Mouse (Mus musculus) heart, embryonic 14.5 days (tissue): ENCODE data around the gene Mast4. TPM values are rescaled to one million over a fixed set of nuclear protein-coding genes. Genes with fewer than 3 reads are reported as not detected.

ENCODE experiments used
- ATAC-seq: fragments of 200-750 bp; cut with Nextera tagmentation; 2 replicates; pipeline ENCODE4 v1.8.0; 2017; ENCODE audit warnings: low read depth, moderate TSS enrichment; ENCODE audit not compliant: insufficient number of reproducible peaks, insufficient read depth, low FRiP score
- H3K27ac ChIP-seq, 2 experiments: fragments of 200-500 bp in 1 of 2; fragments of 300-500 bp in 1 of 2; sonication (generic) in 1 of 2; replicated peaks in 1 of 2; 2 replicates each; pipeline ENCODE4 v1.5.1; 2012 to 2014; ENCODE audit warnings: low read depth in 2 of 2, low read length in 2 of 2, control low read depth in 1 of 2, mild to moderate bottlenecking in 1 of 2, mixed read lengths in 1 of 2; ENCODE audit not compliant: control insufficient read depth in 1 of 2, insufficient read depth in 1 of 2
- H3K27me3 ChIP-seq: fragments of 300-500 bp; sonication (generic); 2 replicates; pipeline ENCODE4 v1.6.1; 2014; ENCODE audit warnings: mild to moderate bottlenecking, low read length, control low read depth; ENCODE audit not compliant: control insufficient read depth, insufficient read depth
- H3K36me3 ChIP-seq: fragments of 300-500 bp; sonication (generic); 2 replicates; pipeline ENCODE4 v1.6.1; 2014; ENCODE audit warnings: mild to moderate bottlenecking, control low read depth, low read length, mixed read lengths; ENCODE audit not compliant: control insufficient read depth, insufficient read depth
- H3K4me1 ChIP-seq, 2 experiments: fragments of 200-500 bp in 1 of 2; fragments of 300-500 bp in 1 of 2; sonication (generic) in 1 of 2; 2 replicates each; pipeline ENCODE4 v1.6.1; 2012 to 2014; ENCODE audit warnings: low read length in 2 of 2, control low read depth in 1 of 2, mixed read lengths in 1 of 2; ENCODE audit not compliant: control insufficient read depth in 2 of 2, insufficient read depth in 2 of 2
- H3K4me2 ChIP-seq: fragments of 300-500 bp; sonication (generic); 2 replicates; pipeline ENCODE4 v1.6.1; 2014; ENCODE audit warnings: mild to moderate bottlenecking, low read length
- H3K4me3 ChIP-seq, 2 experiments: fragments of 200-500 bp in 1 of 2; fragments of 300-500 bp in 1 of 2; sonication (generic) in 1 of 2; 2 replicates each; pipeline ENCODE4 v1.5.1; 2012 to 2014; ENCODE audit warnings: low read length in 2 of 2, mild to moderate bottlenecking in 2 of 2, control low read depth in 1 of 2, low read depth in 1 of 2, moderate library complexity in 1 of 2; ENCODE audit not compliant: control insufficient read depth in 1 of 2, insufficient read depth in 1 of 2
- H3K9ac ChIP-seq: fragments of 300-500 bp; sonication (generic); 2 replicates; pipeline ENCODE4 v1.6.1; 2014; ENCODE audit warnings: mild to moderate bottlenecking, low read length
- H3K9me3 ChIP-seq: fragments of 300-500 bp; sonication (generic); 2 replicates; pipeline ENCODE4 v1.6.1; 2016; ENCODE audit warnings: low read length, control low read depth; ENCODE audit not compliant: control insufficient read depth
- WGBS: fragments of 180-500 bp; shearing (Covaris S2); extraction: QIAGEN DNeasy Blood & Tissue Kit; methylation state at CpG from one replicate; pipeline ENCODE4 v1.1.7; 2014; 5-methylcytosine and 5-hydroxymethylcytosine counted together
- polyA plus RNA-seq: library from polyadenylated mRNA; unstranded; fragments of >200 nt; fragmentation: Nextera tagmentation; extraction: Ambion mirVana; gene quantifications from 2 replicates; pipeline ENCODE4 v1.2.1, GENCODE M21; 2014

The Mast4 gene
- polyA plus RNA-seq, 1 experiment from 2014 or later, result 54.1 TPM

GRCm38 (mm10) chr13:103043692-103044091, 290.6 kb downstream of the Mast4 start:
- Histone ChIP-seq H3K4me3 (no peak overlapping the region), H3K4me2 (no peak overlapping the region), H3K27ac (no peak overlapping the region), H3K4me1 (peaks cover 0 to 7% of the 10 kb centered on the region in 2 experiments; a peak in 1 of 4 replicates), H3K9me3 (no peaks in the 10 kb centered on the region), H3K9ac (no peak overlapping the region), H3K36me3 (peaks cover 7% of the 10 kb centered on the region; the same call in 1 of the 2 replicates), H3K27me3 (no peaks in the 10 kb centered on the region)
- WGBS, result 91% methylated on average over 9 of the region's 9 CpGs
- no peak for ATAC-seq

- H3K27me3 ChIP-seq, result no peaks in the 10 kb centered on the region
- H3K9me3 ChIP-seq, result no peaks in the 10 kb centered on the region
- no peak for ATAC-seq
- H3K4me1 ChIP-seq, result peaks cover 0 to 7% of the 10 kb centered on the region in 2 experiments; a peak in 1 of 4 replicates
- H3K4me2 ChIP-seq, result no peak overlapping the region
- H3K9ac ChIP-seq, result no peak overlapping the region
- H3K4me3 ChIP-seq, result no peak overlapping the region
- 0 out of 2 replicates have a peak, but pooled peaks cover 3% of the 10 kb centered on the region for H3K36me3 ChIP-seq
- no peak overlapping the region for H3K27ac ChIP-seq
- 83% methylated on average over 4 of the region's 4 CpGs for WGBS
These were observed 291.3 kb downstream of the Mast4 start for GRCm38 (mm10) chr13:103043011-103043410.

GRCm38 (mm10) chr13:103037466-103037865, 296.8 kb downstream of the Mast4 start:
- Histone ChIP-seq H3K9me3 (no peaks in the 10 kb centered on the region), H3K27me3 (no peaks in the 10 kb centered on the region), H3K27ac (no peak overlapping the region), H3K4me3 (no peak overlapping the region), H3K4me1 (peaks cover 0 to 7% of the 10 kb centered on the region in 2 experiments; a peak in 1 of 4 replicates), H3K36me3 (no peaks in the 10 kb centered on the region), H3K4me2 (no peak overlapping the region), H3K9ac (no peak overlapping the region)
- 70% methylated on average over 5 of the region's 5 CpGs for WGBS
- ATAC-seq, result no peak

GRCm38 (mm10) chr13:103029377-103029776, 304.9 kb downstream of the Mast4 start:
- 83% methylated on average over 5 of the region's 5 CpGs for WGBS
- no peaks in the 10 kb centered on the region for H3K36me3 ChIP-seq
- no peak overlapping the region for H3K4me2 ChIP-seq
- H3K27ac ChIP-seq, result no peak overlapping the region
- peaks cover 16 to 35% of the 10 kb centered on the region in 2 experiments for H3K4me1 ChIP-seq
- no peak overlapping the region for H3K4me3 ChIP-seq
- no peak for ATAC-seq
- no peaks in the 10 kb centered on the region for H3K27me3 ChIP-seq
- no peak overlapping the region for H3K9ac ChIP-seq
- no peaks in the 10 kb centered on the region for H3K9me3 ChIP-seq

GRCm38 (mm10) chr13:103027456-103028078, 306.7 kb downstream of the Mast4 start:
- 47% methylated on average over 17 of the region's 17 CpGs for WGBS
- no peaks in the 10 kb centered on the region for H3K36me3 ChIP-seq
- no peak for ATAC-seq
- peaks cover 20 to 42% of the 10 kb centered on the region in 2 experiments for H3K4me1 ChIP-seq
- H3K4me2 ChIP-seq, result 0 out of 2 replicates have a peak overlapping the region, but pooled peaks have one; percentile 7
- H3K9me3 ChIP-seq, result no peaks in the 10 kb centered on the region
- no peak overlapping the region for H3K9ac ChIP-seq
- H3K27me3 ChIP-seq, result no peaks in the 10 kb centered on the region
- 0 out of 4 replicates have a peak overlapping the region, but pooled peaks of 1 of the 2 experiments have one; percentile 2 for H3K27ac ChIP-seq
- no peak overlapping the region for H3K4me3 ChIP-seq

- H3K9ac ChIP-seq, result no peak overlapping the region
- no peak for ATAC-seq
- 58% methylated on average over 3 of the region's 3 CpGs for WGBS
- no peaks in the 10 kb centered on the region for H3K36me3 ChIP-seq
- no peaks in the 10 kb centered on the region for H3K27me3 ChIP-seq
- no peaks in the 10 kb centered on the region for H3K9me3 ChIP-seq
- H3K27ac ChIP-seq, result 0 out of 4 replicates have a peak overlapping the region, but pooled peaks of 1 of the 2 experiments have one; percentile 11
- no peak overlapping the region for H3K4me2 ChIP-seq
- no peak overlapping the region for H3K4me3 ChIP-seq
- peaks cover 14 to 39% of the 10 kb centered on the region in 2 experiments for H3K4me1 ChIP-seq
These were observed 308.8 kb downstream of the Mast4 start for GRCm38 (mm10) chr13:103025461-103025860.

- no peak overlapping the region for H3K9ac ChIP-seq
- 84% methylated on average over 6 of the region's 6 CpGs for WGBS
- no peak overlapping the region for H3K27ac ChIP-seq
- no peaks in the 10 kb centered on the region for H3K9me3 ChIP-seq
- H3K27me3 ChIP-seq, result no peaks in the 10 kb centered on the region
- H3K4me2 ChIP-seq, result no peak overlapping the region
- no peak overlapping the region for H3K4me3 ChIP-seq
- H3K36me3 ChIP-seq, result no peaks in the 10 kb centered on the region
- H3K4me1 ChIP-seq, result peaks cover 7 to 19% of the 10 kb centered on the region in 2 experiments
- ATAC-seq, result no peak
These were observed 315.8 kb downstream of the Mast4 start for GRCm38 (mm10) chr13:103018481-103018880.
